Mouse (Mus musculus) cortical plate, adult 2 months (tissue): ENCODE results near the gene Stx5a. TPM values are rescaled to one million over a fixed set of nuclear protein-coding genes. Genes with fewer than 3 reads are reported as not detected.
"Not testable (repeated sequence)": the region's sequence is repeated elsewhere in the genome, so short reads cannot be mapped to it uniquely, and the experiment has no call there.

ENCODE experiments used
- H3K27ac ChIP-seq: fragments of 200-500 bp; 2 replicates; pipeline ENCODE4 v1.5.1; 2012; ENCODE audit warnings: low read length, control low read depth, inconsistent platforms; ENCODE audit not compliant: insufficient read depth
- H3K4me1 ChIP-seq: fragments of 200-500 bp; 2 replicates; pipeline ENCODE4 v1.6.1; 2011; ENCODE audit warnings: low read length; ENCODE audit not compliant: control insufficient read depth, insufficient read depth
- H3K4me3 ChIP-seq: fragments of 200-500 bp; 2 replicates; pipeline ENCODE4 v1.5.1; 2011; ENCODE audit warnings: mild to moderate bottlenecking, low read length, control low read depth; ENCODE audit not compliant: insufficient read depth
- CTCF ChIP-seq: fragments of 200-500 bp; IDR thresholded peaks from 2 replicates; pipeline ENCODE4 v1.5.1; 2011; ENCODE audit warnings: mild to moderate bottlenecking, control low read depth, low read length; ENCODE audit not compliant: insufficient read depth; ENCODE audit errors: extremely low read depth
- POLR2A ChIP-seq: fragments of 200-500 bp; IDR thresholded peaks from 2 replicates; pipeline ENCODE4 v1.6.1; 2011; ENCODE audit warnings: mild to moderate bottlenecking, low read length, control low read depth; ENCODE audit not compliant: insufficient read depth; ENCODE audit errors: extremely low read depth
- polyA plus RNA-seq: library from polyadenylated mRNA; depleted of rRNA; stranded (reverse); fragments of >200 nt; gene quantifications from 2 replicates; pipeline ENCODE4 v1.2.3, GENCODE M21; 2012

Stx5a gene
- polyA plus RNA-seq, 1 experiment: 106 TPM

- peaks cover 9% of the 10 kb centered on the region; the same call in 1 of the 2 replicates for H3K4me1 ChIP-seq
- H3K27ac ChIP-seq: no peak overlapping the region
- no peak overlapping the region for H3K4me3 ChIP-seq
- TF ChIP-seq POLR2A (no peak), CTCF (no peak)
These were observed 25.1 kb upstream of the Stx5a start for GRCm38 (mm10) chr19:8715868-8716766.

GRCm38 (mm10) chr19:8716767-8717475 lies 24.3 kb upstream of the Stx5a start:
- Histone ChIP-seq H3K4me1 (peaks cover 6% of the 10 kb centered on the region; the same call in 1 of the 2 replicates), H3K27ac (no peak overlapping the region), H3K4me3 (no peak overlapping the region)
- TF ChIP-seq CTCF (no peak), POLR2A (no peak)

GRCm38 (mm10) chr19:8718357-8718756 lies 22.9 kb upstream of the Stx5a start:
- TF ChIP-seq CTCF (peak; percentile 66), POLR2A (no peak)
- Histone ChIP-seq H3K27ac (no peak overlapping the region), H3K4me1 (peaks cover 4% of the 10 kb centered on the region; the same call in 1 of the 2 replicates), H3K4me3 (no peak overlapping the region)

- TF ChIP-seq CTCF: peak; percentile 9; the same call in 1 of the 2 replicates
- H3K4me1 ChIP-seq, H3K4me3 ChIP-seq, H3K27ac ChIP-seq: not testable (repeated sequence)
These were observed 22.2 kb upstream of the Stx5a start for GRCm38 (mm10) chr19:8719037-8719436.

- Histone ChIP-seq H3K4me1 (0 out of 2 replicates have a peak, but pooled peaks cover 2% of the 10 kb centered on the region), H3K4me3 (peak overlapping the region; percentile 86; the same call in 1 of the 2 replicates), H3K27ac (no peak overlapping the region)
- TF ChIP-seq CTCF: no peak
- no peak for TF ChIP-seq POLR2A
These were observed 19.8 kb upstream of the Stx5a start for GRCm38 (mm10) chr19:8721378-8721777.

- TF ChIP-seq POLR2A: no peak
- TF ChIP-seq CTCF: no peak
- Histone ChIP-seq H3K27ac (no peak overlapping the region), H3K4me1 (0 out of 2 replicates have a peak, but pooled peaks cover 2% of the 10 kb centered on the region), H3K4me3 (peak overlapping the region; percentile 86)
These were observed 19.2 kb upstream of the Stx5a start for GRCm38 (mm10) chr19:8722021-8722420.

- Histone ChIP-seq H3K4me3 (peak overlapping the region; percentile 86), H3K4me1 (0 out of 2 replicates have a peak, but pooled peaks cover 2% of the 10 kb centered on the region), H3K27ac (peak overlapping the region; percentile 96)
- TF ChIP-seq POLR2A (no peak), CTCF (no peak)
These were observed 18.7 kb upstream of the Stx5a start for GRCm38 (mm10) chr19:8722559-8722906.

- peak within 1 kb of the TSS; percentile 86 for H3K4me3 ChIP-seq
- TF ChIP-seq CTCF (no peak), POLR2A (peak; percentile 95)
- peak within 1 kb of the TSS; percentile 96 for H3K27ac ChIP-seq
- H3K4me1 ChIP-seq: 0 out of 2 replicates have a peak, but pooled peaks cover 2% of the 10 kb centered on the region
These were observed 18.2 kb upstream of the Stx5a start, which contains the start of gene Slc3a2 for GRCm38 (mm10) chr19:8722907-8723573. Gene Slc3a2, minus strand, starts transcription at chr19:8723369.
